22 mouse cellular contexts compared by ENCODE assay signal in the genomic region with DNA sequence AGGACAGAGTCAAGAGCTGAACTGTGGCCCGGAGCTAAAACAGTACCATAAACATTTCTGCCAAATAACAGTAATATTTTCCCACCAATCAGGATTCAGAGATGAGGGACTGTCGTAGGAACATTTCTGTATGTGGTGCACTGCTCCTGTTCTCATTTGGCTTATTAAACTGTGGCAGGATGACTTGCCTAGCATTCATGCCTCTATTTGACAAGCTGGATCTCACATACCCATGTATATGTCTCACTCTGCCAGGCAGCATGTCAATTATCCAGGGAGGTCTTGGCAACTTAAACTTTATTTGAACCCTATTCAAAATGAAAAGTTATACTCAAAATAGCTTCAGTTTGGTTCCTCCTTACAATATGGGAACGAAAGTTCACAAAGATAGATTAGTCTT. TPM values are rescaled to one million over a fixed set of nuclear protein-coding genes. Genes with fewer than 3 reads are reported as not detected.
DNase-seq lines count a peak whose midpoint lies in the region; ATAC-seq and TF ChIP-seq lines count a peak whose summit lies in the region.
"Had no signal": no experiment of that assay in that cellular context is flagged by ENCODE, and none has a peak within 500 bp of the region (broad histone marks: within the 10 kb centered on the region; RNA-seq: fewer than 3 reads in every experiment).

No protein-coding gene starts in this region.

- ATAC-seq in forebrain, embryonic 13.5 days, result peak; percentile 63; the same call in 1 of the 2 replicates
- peak; percentile 67; the same call in 1 of the 2 replicates for ATAC-seq in forebrain, embryonic 15.5 days (replicated peaks)
- ATAC-seq in forebrain, embryonic 11.5 days (replicated peaks; ENCODE audit: low FRiP score), result no peak
- ATAC-seq in forebrain, postnatal 0 days, result peak; percentile 82
- ATAC-seq: activated CD4-positive, CD25-positive, alpha-beta regulatory T cell, adult 4 months; CD4-positive, CD25-positive, alpha-beta regulatory T cell, adult 4 months; Patski had no signal

- TF ChIP-seq CTCF in forebrain, postnatal 0 days (IDR thresholded peaks at IDR 0.05; ENCODE audit: low read depth), result no peak

- no peaks in the 10 kb centered on the region for H3K27me3 ChIP-seq in forebrain, embryonic 13.5 days
- H3K27me3 ChIP-seq in forebrain, embryonic 10.5 days (ENCODE audit: poor library complexity, severe bottlenecking), result no peaks in the 10 kb centered on the region
- H3K27me3 ChIP-seq in forebrain, embryonic 15.5 days, result no peaks in the 10 kb centered on the region
- no peaks in the 10 kb centered on the region for H3K27me3 ChIP-seq in forebrain, embryonic 11.5 days (ENCODE audit: control insufficient read depth, insufficient read depth, low read length)
- H3K27me3 ChIP-seq in forebrain, postnatal 0 days (ENCODE audit: insufficient read depth, low read length), result no peaks in the 10 kb centered on the region
- H3K27me3 ChIP-seq: CH12.LX; embryonic facial prominence, embryonic 12.5 days had no signal

- no peak for DNase-seq in forebrain, embryonic 10.5 days (ENCODE audit: extremely low spot score, low spot score)
- DNase-seq in forebrain, embryonic 11.5 days (ENCODE audit: low spot score), result no peak
- DNase-seq in forebrain, postnatal 0 days, result peak; percentile 29
- DNase-seq in cerebellum, adult 18-20 months, result no peak
- DNase-seq: adrenal gland, adult 8-10 months; adrenal gland, postnatal 14 days; adrenal gland, postnatal 36 days; B cell, adult 2 months; cerebellum, adult 11 months; cerebellum, adult 2 months; cerebellum, adult 9-10 months; cerebellum, postnatal 10 days; cerebellum, postnatal 25 days had no signal

- H3K9me3 ChIP-seq in forebrain, embryonic 13.5 days (replicated peaks), result no peaks in the 10 kb centered on the region
- H3K9me3 ChIP-seq in forebrain, embryonic 10.5 days, result no peaks in the 10 kb centered on the region
- no peaks in the 10 kb centered on the region for H3K9me3 ChIP-seq in forebrain, embryonic 15.5 days
- H3K9me3 ChIP-seq in forebrain, embryonic 11.5 days (ENCODE audit: control insufficient read depth, low read length), result no peaks in the 10 kb centered on the region
- no peaks in the 10 kb centered on the region for H3K9me3 ChIP-seq in forebrain, postnatal 0 days (ENCODE audit: low read length)
- H3K9me3 ChIP-seq: embryonic facial prominence, embryonic 10.5 days; embryonic facial prominence, embryonic 12.5 days; G1E had no signal

- no peak overlapping the region for H3K4me2 ChIP-seq in forebrain, embryonic 13.5 days
- H3K4me2 ChIP-seq in forebrain, embryonic 15.5 days (replicated peaks), result no peak overlapping the region
- H3K4me2 ChIP-seq in forebrain, embryonic 11.5 days (ENCODE audit: low read depth, low read length, severe bottlenecking), result no peak overlapping the region
- no peak overlapping the region for H3K4me2 ChIP-seq in forebrain, postnatal 0 days (ENCODE audit: low read depth)
- H3K4me2 ChIP-seq: embryonic facial prominence, embryonic 12.5 days had no signal

- H3K9ac ChIP-seq in forebrain, embryonic 13.5 days, result no peak overlapping the region
- no peak overlapping the region for H3K9ac ChIP-seq in forebrain, embryonic 15.5 days (replicated peaks)
- H3K9ac ChIP-seq in forebrain, embryonic 11.5 days (ENCODE audit: low read length), result no peak overlapping the region
- no peak overlapping the region for H3K9ac ChIP-seq in forebrain, postnatal 0 days
- H3K9ac ChIP-seq: embryonic facial prominence, embryonic 12.5 days had no signal

- WGBS in forebrain, embryonic 13.5 days, result 82% methylated on average over 3 of the region's 3 CpGs
- WGBS in forebrain, embryonic 10.5 days, result 85% methylated on average over 3 of the region's 3 CpGs
- WGBS in forebrain, embryonic 15.5 days, result 80% methylated on average over 3 of the region's 3 CpGs
- 89% methylated on average over 3 of the region's 3 CpGs for WGBS in forebrain, embryonic 11.5 days
- WGBS in forebrain, postnatal 0 days, result 70% methylated on average over 3 of the region's 3 CpGs

- no peaks in the 10 kb centered on the region for H3K4me1 ChIP-seq in forebrain, embryonic 13.5 days
- no peaks in the 10 kb centered on the region for H3K4me1 ChIP-seq in forebrain, embryonic 10.5 days
- no peaks in the 10 kb centered on the region for H3K4me1 ChIP-seq in forebrain, embryonic 15.5 days
- no peaks in the 10 kb centered on the region for H3K4me1 ChIP-seq in forebrain, embryonic 11.5 days (replicated peaks; ENCODE audit: control insufficient read depth, insufficient read depth, low read length)
- H3K4me1 ChIP-seq in forebrain, postnatal 0 days (ENCODE audit: insufficient read depth), result no peaks in the 10 kb centered on the region
- H3K4me1 ChIP-seq: embryonic facial prominence, embryonic 10.5 days; embryonic facial prominence, embryonic 12.5 days had no signal

- H3K4me3 ChIP-seq in forebrain, embryonic 13.5 days, result no peak overlapping the region
- no peak overlapping the region for H3K4me3 ChIP-seq in forebrain, embryonic 10.5 days
- H3K4me3 ChIP-seq in forebrain, embryonic 15.5 days, result no peak overlapping the region
- no peak overlapping the region for H3K4me3 ChIP-seq in forebrain, embryonic 11.5 days (ENCODE audit: low read depth, low read length)
- H3K4me3 ChIP-seq in forebrain, postnatal 0 days (ENCODE audit: low read depth, low read length), result no peak overlapping the region
- H3K4me3 ChIP-seq: embryonic facial prominence, embryonic 10.5 days; embryonic facial prominence, embryonic 12.5 days had no signal

- no peak overlapping the region for H3K27ac ChIP-seq in forebrain, embryonic 13.5 days
- no peak overlapping the region for H3K27ac ChIP-seq in forebrain, embryonic 10.5 days
- H3K27ac ChIP-seq in forebrain, embryonic 15.5 days (replicated peaks), result no peak overlapping the region
- H3K27ac ChIP-seq in forebrain, embryonic 11.5 days (ENCODE audit: low read depth, low read length), result no peak overlapping the region
- no peak overlapping the region for H3K27ac ChIP-seq in forebrain, postnatal 0 days (ENCODE audit: low read depth, low read length)
- H3K27ac ChIP-seq: embryonic facial prominence, embryonic 10.5 days; embryonic facial prominence, embryonic 12.5 days had no signal

- no peaks in the 10 kb centered on the region for H3K36me3 ChIP-seq in forebrain, embryonic 13.5 days (ENCODE audit: poor library complexity, severe bottlenecking)
- H3K36me3 ChIP-seq in forebrain, embryonic 10.5 days (replicated peaks), result no peaks in the 10 kb centered on the region
- no peaks in the 10 kb centered on the region for H3K36me3 ChIP-seq in forebrain, embryonic 15.5 days
- H3K36me3 ChIP-seq in forebrain, embryonic 11.5 days (ENCODE audit: control insufficient read depth, insufficient read depth, low read length), result no peaks in the 10 kb centered on the region
- H3K36me3 ChIP-seq in forebrain, postnatal 0 days (ENCODE audit: insufficient read depth), result no peaks in the 10 kb centered on the region
- H3K36me3 ChIP-seq: embryonic facial prominence, embryonic 10.5 days; embryonic facial prominence, embryonic 12.5 days; G1E had no signal

RNA-seq across cellular contexts. Expression of a gene that starts 35.4 kb away (rescaled TPM):
- polyA plus RNA-seq in forebrain, embryonic 13.5 days (2015; fragmentation: Nextera tagmentation; extraction: Ambion mirVana), result not detected in 2 replicates
- polyA plus RNA-seq in forebrain, embryonic 10.5 days (2016; fragmentation: Nextera tagmentation; extraction: Ambion mirVana), result not detected in 2 replicates
- polyA plus RNA-seq in forebrain, embryonic 15.5 days (2015; fragmentation: Nextera tagmentation; extraction: Ambion mirVana), result not detected in 2 replicates
- polyA plus RNA-seq in forebrain, embryonic 11.5 days (2014; fragmentation: Nextera tagmentation; extraction: Ambion mirVana), result 0.55 TPM in 1 of 2 replicates, not detected in the other
- total RNA-seq in forebrain, postnatal 0 days (2014; rRNA removed), result not detected in 2 replicates
- not detected in 2 replicates for polyA plus RNA-seq in forebrain, postnatal 0 days (2015; fragmentation: Nextera tagmentation; extraction: Ambion mirVana)
- total RNA-seq: adrenal gland, adult 8-10 months; adrenal gland, postnatal 36 days; CH12.LX; G1E had no signal
- polyA plus RNA-seq: activated CD4-positive, CD25-positive, alpha-beta regulatory T cell, adult 4 months; CD4-positive, CD25-positive, alpha-beta regulatory T cell, adult 4 months; embryonic facial prominence, embryonic 10.5 days; G1E; Patski had no signal

RNA-seq across cellular contexts. Expression of a gene that starts 49.7 kb away (rescaled TPM):
- 44.2 and 48.9 TPM in 2 replicates for polyA plus RNA-seq in forebrain, embryonic 13.5 days (2015; fragmentation: Nextera tagmentation; extraction: Ambion mirVana)
- polyA plus RNA-seq in forebrain, embryonic 10.5 days (2016; fragmentation: Nextera tagmentation; extraction: Ambion mirVana), result 44.2 and 48.7 TPM in 2 replicates
- 47.2 and 47.8 TPM in 2 replicates for polyA plus RNA-seq in forebrain, embryonic 15.5 days (2015; fragmentation: Nextera tagmentation; extraction: Ambion mirVana)
- 49.3 and 56.6 TPM in 2 replicates for polyA plus RNA-seq in forebrain, embryonic 11.5 days (2014; fragmentation: Nextera tagmentation; extraction: Ambion mirVana)
- 53.4 and 57.5 TPM in 2 replicates for total RNA-seq in forebrain, postnatal 0 days (2014; rRNA removed)
- 17.0 and 25.7 TPM in 2 replicates for polyA plus RNA-seq in forebrain, postnatal 0 days (2015; fragmentation: Nextera tagmentation; extraction: Ambion mirVana)
